Mouse (Mus musculus) heart, adult 18-20 months (tissue): ENCODE data around the gene Tbc1d2. TPM values are rescaled to one million over a fixed set of nuclear protein-coding genes. Genes with fewer than 3 reads are reported as not detected.

ENCODE experiments used
- total RNA-seq, 2 experiments: library from RNA; stranded (reverse); gene quantifications; 2 replicates each; pipeline ENCODE4 v1.2.3; 2021

Gene Tbc1d2
- total RNA-seq, 2 experiments from 2014 or later: 0.72 to 0.74 TPM

Other genes starting within 250 kb of the Tbc1d2 start
- gene Hemgn, start 236.7 kb downstream of the Tbc1d2 start, total RNA-seq: under 1 TPM; 0.15 TPM
- 10 to 100 TPM; 55.2 to 56.6 TPM for gene Anp32b, start 199.3 kb downstream of the Tbc1d2 start, total RNA-seq
- gene Nans, start 161.0 kb downstream of the Tbc1d2 start, total RNA-seq: 10 to 100 TPM; 14.9 to 19.2 TPM
- gene Trim14, start 114.1 kb downstream of the Tbc1d2 start, total RNA-seq: 1 to 10 TPM; 1.8 to 3.0 TPM
- 1 to 10 TPM in 1 of 2 experiments, under 1 TPM in 1; 0.32 to 1.0 TPM for gene Coro2a, start 48.0 kb downstream of the Tbc1d2 start, total RNA-seq